Mouse (Mus musculus) liver, embryonic 11.5 days (tissue): ENCODE results near the gene Arhgap8. TPM values are rescaled to one million over a fixed set of nuclear protein-coding genes. Genes with fewer than 3 reads are reported as not detected.

Source experiments
- ATAC-seq: fragments of 200-750 bp; cut with Nextera tagmentation; replicated peaks from 2 replicates; pipeline ENCODE4 v1.8.0; 2017; ENCODE audit warnings: moderate number of reproducible peaks, mild to moderate bottlenecking, moderate TSS enrichment, moderate library complexity; ENCODE audit not compliant: low FRiP score
- DNase-seq: peaks from one replicate; pipeline ENCODE4 v3.0.0-alpha.2; 2017; ENCODE audit warnings: low spot score
- H3K27ac ChIP-seq: fragments of 300-500 bp; sonication (generic); 2 replicates; pipeline ENCODE4 v1.5.1; 2014; ENCODE audit warnings: mild to moderate bottlenecking, low read depth, low read length, control low read depth
- H3K27me3 ChIP-seq: fragments of 300-500 bp; sonication (generic); replicated peaks from 2 replicates; pipeline ENCODE4 v1.6.1; 2014; ENCODE audit warnings: low read length, mixed read lengths; ENCODE audit not compliant: control insufficient read depth, insufficient read depth
- H3K36me3 ChIP-seq: fragments of 300-500 bp; sonication (generic); 2 replicates; pipeline ENCODE4 v1.6.1; 2014; ENCODE audit warnings: mild to moderate bottlenecking, low read length, moderate library complexity, mixed read lengths; ENCODE audit not compliant: control insufficient read depth, insufficient read depth
- H3K4me1 ChIP-seq: fragments of 300-500 bp; sonication (generic); replicated peaks from 2 replicates; pipeline ENCODE4 v1.6.1; 2014; ENCODE audit warnings: low read length, mixed read lengths; ENCODE audit not compliant: control insufficient read depth, insufficient read depth
- H3K4me2 ChIP-seq: fragments of 300-500 bp; sonication (generic); 2 replicates; pipeline ENCODE4 v1.6.1; 2014; ENCODE audit warnings: mild to moderate bottlenecking, control low read depth, moderate library complexity
- H3K4me3 ChIP-seq: fragments of 300-500 bp; sonication (generic); 2 replicates; pipeline ENCODE4 v1.5.1; 2014; ENCODE audit warnings: low read depth, low read length, control low read depth
- H3K9ac ChIP-seq: fragments of 300-500 bp; sonication (generic); 2 replicates; pipeline ENCODE4 v1.6.1; 2014; ENCODE audit warnings: low read depth, low read length, control low read depth
- H3K9me3 ChIP-seq: fragments of 300-500 bp; sonication (generic); 2 replicates; pipeline ENCODE4 v1.6.1; 2016; ENCODE audit warnings: low read length, inconsistent platforms, mixed read lengths; ENCODE audit not compliant: control insufficient read depth
- WGBS: fragments of 180-500 bp; shearing (Covaris S2); extraction: QIAGEN DNeasy Blood & Tissue Kit; methylation state at CpG from one replicate; pipeline ENCODE4 v1.1.7; 2014; 5-methylcytosine and 5-hydroxymethylcytosine counted together
- polyA plus RNA-seq: library from polyadenylated mRNA; unstranded; fragments of >200 nt; fragmentation: Nextera tagmentation; extraction: Ambion mirVana; gene quantifications from 2 replicates; pipeline ENCODE4 v1.2.1, GENCODE M21; 2014

The Arhgap8 gene
- polyA plus RNA-seq, 1 experiment from 2014 or later, result 0.93 TPM

GRCm38 (mm10) chr15:84812831-84813357 is 93.0 kb downstream of the Arhgap8 start:
- DNase-seq (no peak), ATAC-seq (no peak)
- WGBS, result 82% methylated on average over 11 of the region's 11 CpGs
- no peaks in the 10 kb centered on the region for H3K27me3 ChIP-seq
- no peaks in the 10 kb centered on the region for H3K36me3 ChIP-seq
- no peak overlapping the region for H3K4me2 ChIP-seq
- H3K27ac ChIP-seq, result no peak overlapping the region
- no peak overlapping the region for H3K4me3 ChIP-seq
- H3K9me3 ChIP-seq, result no peaks in the 10 kb centered on the region
- H3K4me1 ChIP-seq, result no peaks in the 10 kb centered on the region
- no peak overlapping the region for H3K9ac ChIP-seq

- no peaks in the 10 kb centered on the region for H3K36me3 ChIP-seq
- H3K27ac ChIP-seq, result no peak overlapping the region
- WGBS, result 61% methylated on average over 4 of the region's 4 CpGs
- H3K27me3 ChIP-seq, result no peaks in the 10 kb centered on the region
- no peak overlapping the region for H3K4me2 ChIP-seq
- H3K9me3 ChIP-seq, result no peaks in the 10 kb centered on the region
- H3K9ac ChIP-seq, result no peak overlapping the region
- DNase-seq, result no peak
- H3K4me1 ChIP-seq, result no peaks in the 10 kb centered on the region
- no peak overlapping the region for H3K4me3 ChIP-seq
- no peak for ATAC-seq
These were observed 95.3 kb downstream of the Arhgap8 start for GRCm38 (mm10) chr15:84815171-84815570.

DNA sequence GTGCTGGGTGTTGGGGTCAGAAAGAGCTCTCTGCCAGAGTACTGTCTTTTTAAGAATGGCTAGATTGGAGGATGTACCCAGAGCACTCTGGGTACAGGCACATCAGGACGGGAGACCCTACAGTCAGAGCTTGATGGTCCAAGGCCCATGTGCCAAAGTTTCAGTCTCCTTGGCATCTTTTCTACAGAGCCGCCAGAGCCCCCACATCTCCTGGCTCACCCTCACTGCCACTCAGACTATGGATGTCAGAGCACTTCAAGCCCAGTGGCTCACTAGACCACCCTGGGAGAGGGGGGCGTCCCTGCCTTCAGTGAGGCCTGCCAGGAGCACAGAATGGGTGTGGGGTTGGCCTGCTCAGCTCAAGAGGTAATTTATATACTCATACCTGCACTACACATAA is 97.7 kb downstream of the Arhgap8 start:
- H3K36me3 ChIP-seq, result no peaks in the 10 kb centered on the region
- no peaks in the 10 kb centered on the region for H3K4me1 ChIP-seq
- no peak overlapping the region for H3K9ac ChIP-seq
- H3K4me3 ChIP-seq, result no peak overlapping the region
- 81% methylated on average over 3 of the region's 3 CpGs for WGBS
- H3K9me3 ChIP-seq, result no peaks in the 10 kb centered on the region
- H3K27me3 ChIP-seq, result no peaks in the 10 kb centered on the region
- no peak overlapping the region for H3K4me2 ChIP-seq
- ATAC-seq (no peak), DNase-seq (no peak)
- no peak overlapping the region for H3K27ac ChIP-seq

GRCm38 (mm10) chr15:84818284-84818683 is 98.4 kb downstream of the Arhgap8 start:
- DNase-seq (no peak), ATAC-seq (no peak)
- H3K36me3 ChIP-seq, result no peaks in the 10 kb centered on the region
- no peak overlapping the region for H3K4me3 ChIP-seq
- no peak overlapping the region for H3K9ac ChIP-seq
- H3K4me2 ChIP-seq, result no peak overlapping the region
- H3K4me1 ChIP-seq, result no peaks in the 10 kb centered on the region
- WGBS, result 83% methylated on average over 11 of the region's 11 CpGs
- no peak overlapping the region for H3K27ac ChIP-seq
- no peaks in the 10 kb centered on the region for H3K9me3 ChIP-seq
- no peaks in the 10 kb centered on the region for H3K27me3 ChIP-seq

DNA sequence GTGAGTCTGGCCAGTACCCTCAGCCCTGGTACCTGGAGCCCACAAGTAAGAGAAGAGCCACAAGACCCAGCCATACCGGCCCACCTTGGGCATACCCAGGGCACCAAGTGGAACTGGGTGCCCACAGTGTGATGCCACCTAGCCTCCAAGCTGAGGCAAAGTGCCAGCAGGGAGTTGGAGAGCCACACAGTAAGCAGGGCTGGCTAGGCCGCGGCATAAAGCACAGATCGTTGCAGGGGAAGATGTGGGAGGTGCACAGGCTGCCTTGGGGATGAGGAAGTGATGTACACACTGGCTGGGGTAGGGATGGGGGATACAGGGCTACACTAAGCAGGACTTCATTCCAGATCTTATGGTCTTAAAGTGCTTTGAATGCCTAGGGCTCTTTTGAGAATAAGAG is 101.0 kb downstream of the Arhgap8 start:
- no peaks in the 10 kb centered on the region for H3K27me3 ChIP-seq
- ATAC-seq (no peak), DNase-seq (no peak)
- no peak overlapping the region for H3K4me3 ChIP-seq
- no peaks in the 10 kb centered on the region for H3K4me1 ChIP-seq
- no peak overlapping the region for H3K27ac ChIP-seq
- WGBS, result 76% methylated on average over 4 of the region's 4 CpGs
- no peak overlapping the region for H3K4me2 ChIP-seq
- no peaks in the 10 kb centered on the region for H3K36me3 ChIP-seq
- H3K9me3 ChIP-seq, result no peaks in the 10 kb centered on the region
- no peak overlapping the region for H3K9ac ChIP-seq

Other genes with a start within 250 kb of the Arhgap8 start
- 4.7 and 5.2 TPM in 2 replicates for gene Rtl6, start 162.2 kb upstream of the Arhgap8 start, polyA plus RNA-seq
- 17.7 and 20.4 TPM in 2 replicates for gene Prr5, start 50.4 kb upstream of the Arhgap8 start, polyA plus RNA-seq
- 0.26 and 0.62 TPM in 2 replicates for gene Phf21b, start 136.0 kb downstream of the Arhgap8 start, polyA plus RNA-seq
- gene Gm29666, start 200.0 kb downstream of the Arhgap8 start, polyA plus RNA-seq, result 1.2 and 1.8 TPM in 2 replicates
- gene Nup50, start 203.4 kb downstream of the Arhgap8 start, polyA plus RNA-seq, result 56.7 and 57.3 TPM in 2 replicates